Mouse (Mus musculus) testis, postnatal 14 days (tissue): ENCODE results near the gene 2610021A01Rik.
"Not testable (repeated sequence)": the region's sequence is repeated elsewhere in the genome, so short reads cannot be mapped to it uniquely, and the experiment has no call there.

Experiments
- DNase-seq: peaks from one replicate; pipeline ENCODE4 v3.0.0; 2021; ENCODE audit warnings: low spot score

2610021A01Rik gene

DNA sequence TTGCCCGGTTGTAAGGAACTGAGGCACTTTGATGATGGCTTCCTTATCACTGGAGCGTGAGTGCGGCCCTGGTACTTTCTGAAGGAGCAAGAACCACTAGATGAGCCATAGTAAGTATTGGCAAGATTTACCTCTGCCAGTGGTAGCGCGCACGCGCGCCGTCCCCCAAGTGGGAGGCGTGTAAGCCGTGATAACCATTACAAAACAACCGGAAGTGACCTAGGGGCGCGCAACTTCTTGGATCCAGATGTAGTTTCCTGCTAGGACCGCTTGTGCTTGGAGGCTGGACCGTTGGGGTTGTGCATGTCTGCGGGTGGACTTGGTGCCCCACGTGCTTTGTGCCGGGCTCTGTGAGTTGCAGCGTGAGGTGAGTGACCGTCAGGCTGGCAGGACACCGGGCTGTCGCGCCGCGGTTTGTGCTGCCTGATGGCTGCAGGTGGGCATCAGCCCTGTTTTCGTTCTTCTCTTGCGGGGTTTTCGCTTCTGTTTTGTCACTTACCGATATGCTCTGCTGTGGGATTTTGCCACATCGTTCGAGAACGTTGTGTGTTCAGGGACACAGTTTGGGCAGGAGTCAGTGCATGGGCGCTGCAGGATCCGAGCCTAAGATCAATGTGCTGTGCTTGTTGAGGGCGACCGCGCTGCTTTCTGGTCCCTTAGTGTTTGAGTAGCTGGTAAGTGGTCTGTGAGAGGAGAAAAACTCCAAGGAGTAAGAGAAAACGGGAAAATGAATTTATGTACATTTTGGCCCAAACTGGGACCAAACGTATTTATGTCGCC lies at the start of gene 2610021A01Rik:
Gene 2610021A01Rik (plus strand): TSS at position 197 of the 780 bp plus-strand sequence.
- peak; percentile 88 for DNase-seq

DNA sequence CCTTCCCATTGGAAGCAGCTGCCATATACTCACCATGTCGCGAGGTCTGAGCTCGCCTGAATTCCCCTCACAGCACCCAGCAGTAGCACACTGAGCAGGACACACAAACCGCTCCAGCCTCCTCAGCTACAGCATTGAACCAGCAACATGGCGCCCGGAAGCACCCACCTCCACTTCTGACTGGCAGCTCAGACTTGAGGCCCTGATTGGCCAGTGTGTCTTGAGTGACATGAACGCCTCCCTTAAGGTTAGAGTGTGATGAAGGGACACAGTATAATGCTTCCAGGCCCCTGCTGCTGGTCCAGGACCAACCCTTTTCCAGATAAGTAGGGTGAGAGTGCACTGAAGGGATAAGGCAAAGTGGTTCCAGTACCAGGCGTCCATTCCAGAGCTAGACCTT lies 38.3 kb upstream of the 2610021A01Rik start:
- DNase-seq: peak; percentile 78

DNA sequence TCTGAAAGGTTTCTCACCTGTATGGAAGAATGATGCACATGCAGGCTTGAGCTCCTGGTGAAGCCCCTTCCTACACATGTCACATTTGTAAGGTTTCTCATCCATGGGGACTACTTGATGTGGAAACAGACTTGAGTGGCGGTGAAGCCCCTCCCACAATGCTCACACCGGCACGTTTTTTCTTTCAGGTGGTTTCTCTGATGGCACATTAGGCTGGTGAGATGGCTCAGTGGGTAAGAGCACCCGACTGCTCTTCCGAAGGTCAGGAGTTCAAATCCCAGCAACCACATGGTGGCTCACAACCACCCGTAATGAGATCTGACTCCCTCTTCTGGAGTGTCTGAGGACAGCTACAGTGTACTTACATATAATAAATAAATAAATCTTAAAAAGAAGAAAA lies 25.5 kb upstream of the 2610021A01Rik start, which contains the start of gene Gm6871:
Gene Gm6871 (minus strand): TSS at position 101 of the 400 bp plus-strand sequence.
- DNase-seq: not testable (repeated sequence)

DNA sequence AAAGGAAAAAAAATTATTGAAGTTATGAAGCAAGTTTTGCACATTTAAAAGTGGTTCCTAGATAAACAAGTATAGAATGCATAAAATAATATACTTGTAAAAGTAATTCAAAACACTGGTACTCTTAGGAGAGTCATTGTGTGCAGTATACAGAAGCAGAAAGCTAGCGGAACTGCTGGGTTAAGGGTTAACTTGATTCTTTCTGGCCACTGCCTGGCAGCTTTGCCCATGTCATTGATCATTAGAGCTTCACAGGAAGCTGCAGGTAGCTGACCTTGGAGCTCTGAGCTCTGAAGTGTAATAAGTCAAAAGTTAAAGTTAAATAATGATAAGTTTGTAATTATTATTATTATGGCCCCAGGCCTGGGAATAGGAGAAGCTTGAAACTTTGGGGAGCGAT lies 21.1 kb upstream of the 2610021A01Rik start:
- no peak for DNase-seq

DNA sequence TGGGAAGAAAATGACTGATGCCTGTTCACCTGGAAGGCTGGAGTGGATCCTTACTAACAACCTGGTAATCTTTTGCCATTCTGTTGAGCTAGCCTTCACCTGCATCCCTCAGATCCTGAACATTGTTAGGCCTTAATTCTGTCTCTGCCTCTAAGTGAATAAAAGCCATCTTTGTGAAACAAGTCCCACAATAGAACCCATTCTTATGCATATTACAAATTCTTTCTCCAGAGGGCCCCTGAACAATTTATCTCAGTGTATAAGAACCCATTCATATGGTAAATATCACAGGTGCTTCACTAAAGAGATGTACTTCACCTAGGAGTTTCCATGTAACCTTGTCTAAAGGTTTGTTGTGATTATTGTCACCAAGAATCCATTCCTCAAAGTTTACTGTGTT lies 17.0 kb upstream of the 2610021A01Rik start:
- DNase-seq: no peak

DNA sequence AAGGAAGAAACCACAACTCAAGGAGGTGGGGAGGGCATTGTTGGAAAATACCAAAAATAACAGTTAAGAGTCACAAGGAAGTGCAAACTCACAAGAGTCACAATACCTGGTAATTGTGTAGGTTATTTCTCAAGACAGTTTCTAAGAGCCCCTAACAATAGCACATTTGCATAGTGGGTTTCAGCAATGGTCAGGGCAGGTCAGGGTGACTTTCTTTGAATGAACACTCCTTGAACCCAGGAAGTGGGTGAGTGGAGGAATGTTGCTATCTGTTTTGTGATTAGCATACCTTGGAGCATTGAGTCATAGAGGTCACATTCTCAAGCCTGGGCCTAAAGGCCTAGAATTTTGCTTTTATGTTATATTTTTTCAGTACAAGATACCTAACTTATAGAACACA lies 11.2 kb upstream of the 2610021A01Rik start:
- DNase-seq: not testable (repeated sequence)

DNA sequence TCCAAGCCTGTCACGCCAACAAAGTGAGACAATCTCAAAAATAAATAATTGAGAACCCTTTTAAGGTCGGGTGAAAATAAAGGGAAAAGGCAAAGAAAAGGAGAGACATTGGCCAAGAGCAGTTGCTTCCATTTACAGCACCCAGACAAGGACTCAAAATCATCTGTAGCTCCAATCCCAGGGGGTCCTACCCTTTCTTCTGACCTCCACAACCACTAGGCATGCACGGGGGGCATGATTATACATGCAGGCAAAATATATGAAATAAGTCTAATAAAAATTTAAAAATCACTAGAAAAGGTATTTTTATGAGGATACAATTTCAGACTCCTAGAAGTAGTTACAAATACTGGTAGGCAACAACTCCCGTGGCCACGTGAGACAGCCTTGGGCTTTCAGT lies 415 bp upstream of the 2610021A01Rik start:
- DNase-seq: no peak

DNA sequence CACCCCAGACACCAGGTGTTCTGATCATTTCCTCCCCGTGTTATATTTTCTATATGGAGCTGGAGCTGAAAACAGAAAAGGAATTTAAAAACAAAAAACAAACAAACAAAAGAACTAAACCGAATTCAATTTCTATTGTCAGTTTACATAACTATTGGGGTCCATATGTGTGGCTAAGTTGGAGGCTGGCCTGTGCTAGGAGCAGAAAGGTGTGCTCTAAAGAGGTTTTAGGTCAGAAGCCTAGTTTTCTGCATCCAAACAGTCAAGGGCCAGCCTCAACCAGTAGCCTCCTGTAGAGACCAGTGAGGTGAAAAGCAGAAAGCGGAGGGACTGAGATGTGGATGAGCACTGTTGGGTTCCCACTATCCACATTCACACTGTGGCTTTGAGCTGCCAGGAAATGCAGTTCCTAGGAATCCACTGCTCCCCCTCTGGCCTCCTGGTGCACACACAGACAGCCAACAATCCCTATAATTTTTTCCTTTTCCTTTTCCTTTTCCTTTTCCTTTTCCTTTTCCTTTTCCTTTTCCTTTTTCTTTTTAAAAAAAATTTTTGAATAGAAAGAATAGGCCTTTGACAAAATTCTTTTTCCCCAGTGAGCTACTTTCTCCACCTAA lies 1.0 kb downstream of the 2610021A01Rik start:
- DNase-seq: no peak

DNA sequence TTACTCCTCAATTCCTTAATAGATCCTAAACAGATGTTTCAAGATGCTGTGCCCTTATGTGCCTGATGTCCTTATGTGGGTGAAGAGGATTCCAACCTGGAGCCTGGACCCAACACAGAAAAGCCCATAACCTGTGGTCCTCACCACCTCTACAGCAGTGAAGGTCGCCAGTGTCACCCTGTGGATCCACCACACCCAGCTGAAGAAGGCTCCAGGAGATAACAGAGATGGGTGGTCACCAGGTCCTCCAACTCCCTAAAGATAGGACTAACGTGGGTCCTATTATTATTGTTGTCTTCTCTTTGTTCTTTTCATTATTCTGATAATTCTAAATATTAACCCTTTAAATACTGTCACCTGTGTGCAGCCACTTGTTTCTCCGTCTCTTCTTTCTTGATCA lies 12.6 kb downstream of the 2610021A01Rik start:
- DNase-seq: no peak

DNA sequence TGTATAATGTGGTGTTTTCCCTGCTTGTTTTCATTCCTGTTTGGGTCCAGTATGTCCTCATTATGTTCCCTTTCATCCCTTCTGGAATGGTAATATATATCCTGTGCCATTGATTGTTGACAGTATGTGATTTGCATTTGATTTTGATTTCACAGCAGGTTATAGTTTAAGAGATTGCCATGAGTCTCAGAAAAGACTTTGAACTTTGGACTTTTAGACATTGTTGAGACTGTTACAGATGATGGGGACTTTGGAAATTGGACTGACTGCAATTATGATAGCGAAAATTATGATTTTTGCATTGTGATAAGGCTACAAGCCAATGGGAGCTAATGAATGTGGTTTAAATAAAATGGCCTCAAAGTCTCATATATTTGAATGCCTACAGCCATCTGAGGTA lies 17.2 kb downstream of the 2610021A01Rik start:
- not testable (repeated sequence) for DNase-seq

DNA sequence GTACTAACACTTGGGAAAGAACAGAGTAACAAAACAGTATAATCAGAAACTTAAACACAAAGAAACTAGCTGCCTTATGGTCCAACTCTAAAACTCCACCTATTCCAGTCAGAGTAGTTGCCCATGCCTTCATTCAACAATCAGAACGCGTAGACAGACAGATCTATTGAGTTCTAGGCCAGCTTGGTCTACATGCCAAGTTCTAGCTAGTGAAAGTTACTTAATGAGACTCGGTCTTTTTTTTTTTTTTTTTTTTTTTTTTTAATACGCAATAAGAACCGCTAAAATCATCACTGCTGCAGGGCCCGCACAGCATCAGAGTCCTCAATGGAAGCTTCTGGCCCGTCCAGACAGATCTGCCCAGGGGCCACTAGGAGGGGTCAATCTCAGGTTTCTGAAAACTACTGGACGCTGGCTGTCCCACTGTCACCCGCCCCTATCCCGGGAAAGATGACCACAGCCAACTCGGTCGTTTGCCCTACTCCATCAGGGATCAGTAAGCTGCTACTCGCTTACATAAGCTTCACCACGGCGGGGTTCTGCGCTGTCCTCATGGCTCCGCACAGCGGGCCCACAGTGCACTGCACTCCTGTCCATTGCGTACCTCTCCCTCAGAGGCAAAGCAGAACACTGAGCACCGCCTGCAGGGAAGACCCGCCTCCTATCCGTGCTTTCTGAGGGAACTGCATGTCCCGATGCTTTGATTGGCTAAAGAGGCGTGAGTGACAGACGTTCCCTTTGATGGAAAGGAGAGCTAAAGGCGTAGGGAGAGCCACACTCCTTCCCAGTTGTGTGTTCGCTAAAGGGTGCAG lies 33.6 kb downstream of the 2610021A01Rik start, which contains the start of gene Zfp788:
Gene Zfp788 (plus strand): TSS at position 795 of the 812 bp plus-strand sequence.
- DNase-seq: peak; percentile 93

DNA sequence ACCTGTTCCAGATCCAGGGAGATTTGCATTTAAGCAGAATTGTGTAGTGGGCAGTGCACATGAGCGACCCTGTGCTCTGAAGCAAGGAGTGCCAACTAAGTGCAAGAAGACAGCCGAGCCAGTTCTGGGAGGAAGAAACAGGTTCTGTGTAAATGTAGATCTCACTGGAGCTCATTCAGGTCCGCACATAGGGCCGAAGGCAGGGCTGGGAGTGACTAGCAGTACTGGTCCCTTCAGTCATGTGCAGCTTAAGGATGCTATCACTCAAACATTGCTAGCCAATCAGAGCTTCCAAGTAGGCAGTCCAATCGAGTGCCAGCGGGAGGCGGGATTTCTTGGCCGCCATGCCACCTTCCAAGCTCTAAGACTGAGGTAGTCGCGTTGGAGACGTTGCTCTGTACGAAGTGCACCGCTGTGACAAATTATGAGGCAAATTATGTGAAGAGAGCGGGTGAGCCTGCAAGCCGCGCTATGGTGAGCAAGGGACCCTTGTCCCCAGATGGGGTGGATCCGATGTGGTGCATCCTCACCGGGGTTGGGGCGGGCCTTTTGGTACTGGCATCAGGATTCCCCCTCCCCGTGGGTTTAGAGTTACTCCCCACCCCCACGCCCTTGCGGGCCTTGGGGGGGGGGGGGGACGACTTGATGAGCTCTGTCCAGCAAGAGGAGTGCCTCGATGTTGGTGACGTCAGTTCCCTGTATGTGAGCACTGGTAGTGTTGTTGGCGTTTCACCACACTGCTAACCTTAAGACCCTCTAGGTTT lies 34.4 kb downstream of the 2610021A01Rik start:
- peak; percentile 90 for DNase-seq

DNA sequence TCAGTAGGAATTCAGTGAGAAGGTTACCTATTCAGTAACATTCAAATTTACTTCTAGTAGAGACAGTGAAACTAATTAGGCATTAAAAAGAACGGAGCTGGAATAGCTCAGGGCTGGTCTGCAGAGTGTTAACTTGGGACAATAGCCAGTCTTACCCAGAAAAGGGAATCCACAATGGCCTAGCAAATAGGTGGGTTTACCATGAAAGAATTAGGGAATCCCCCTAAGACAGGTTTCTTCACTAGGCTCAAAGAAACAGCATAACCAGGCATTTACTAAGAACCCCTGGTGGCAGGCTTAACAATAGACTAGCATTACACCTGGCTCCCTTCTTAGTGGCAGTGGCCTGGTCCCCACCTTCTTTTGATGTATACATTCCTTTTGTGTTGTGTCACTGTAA lies 75.3 kb downstream of the 2610021A01Rik start:
- not testable (repeated sequence) for DNase-seq
